Mouse (Mus musculus) heart, embryonic 13.5 days (tissue): Measurements from ENCODE around the gene Camk2b. TPM values are rescaled to one million over a fixed set of nuclear protein-coding genes. Genes with fewer than 3 reads are reported as not detected.
A peak's percentile ranks its signal among the peaks of the same experiment; 100 is the strongest.

Experiments used
- ATAC-seq: fragments of 200-750 bp; cut with Nextera tagmentation; 2 replicates; pipeline ENCODE4 v1.8.0; 2017; ENCODE audit warnings: moderate TSS enrichment; ENCODE audit not compliant: insufficient number of reproducible peaks, low FRiP score, low TSS enrichment; ENCODE audit errors: extremely low read depth
- H3K27ac ChIP-seq: fragments of 300-500 bp; sonication (generic); replicated peaks from 2 replicates; pipeline ENCODE4 v1.5.1; 2015; ENCODE audit warnings: moderate library complexity, mild to moderate bottlenecking, inconsistent platforms
- H3K27me3 ChIP-seq: fragments of 300-500 bp; sonication (generic); replicated peaks from 2 replicates; pipeline ENCODE4 v1.6.1; 2015; ENCODE audit warnings: mild to moderate bottlenecking, inconsistent platforms
- H3K36me3 ChIP-seq: fragments of 300-500 bp; sonication (generic); 2 replicates; pipeline ENCODE4 v1.6.1; 2015; ENCODE audit warnings: mild to moderate bottlenecking, inconsistent platforms
- H3K4me1 ChIP-seq: fragments of 300-500 bp; sonication (generic); 2 replicates; pipeline ENCODE4 v1.6.1; 2015; ENCODE audit warnings: inconsistent platforms
- H3K4me2 ChIP-seq: fragments of 300-500 bp; sonication (generic); 2 replicates; pipeline ENCODE4 v1.6.1; 2015; ENCODE audit warnings: inconsistent platforms, mild to moderate bottlenecking, moderate library complexity
- H3K4me3 ChIP-seq: fragments of 300-500 bp; sonication (generic); 2 replicates; pipeline ENCODE4 v1.5.1; 2015; ENCODE audit warnings: moderate library complexity, mild to moderate bottlenecking, inconsistent platforms
- H3K9ac ChIP-seq: fragments of 300-500 bp; sonication (generic); 2 replicates; pipeline ENCODE4 v1.6.1; 2015; ENCODE audit warnings: inconsistent platforms, mild to moderate bottlenecking, moderate library complexity
- H3K9me3 ChIP-seq: fragments of 300-500 bp; sonication (generic); 2 replicates; pipeline ENCODE4 v1.6.1; 2016; ENCODE audit warnings: inconsistent platforms
- WGBS: fragments of 180-500 bp; shearing (Covaris S2); methylation state at CpG from one replicate; pipeline ENCODE4 v1.1.7; 2015; ENCODE audit warnings: mixed read lengths; 5-methylcytosine and 5-hydroxymethylcytosine counted together
- polyA plus RNA-seq: library from polyadenylated mRNA; unstranded; fragments of >200 nt; fragmentation: Nextera tagmentation; extraction: Ambion mirVana; gene quantifications from 2 replicates; pipeline ENCODE4 v1.2.1, GENCODE M21; 2015

The Camk2b gene
- polyA plus RNA-seq, 1 experiment from 2014 or later = 2.4 TPM

DNA sequence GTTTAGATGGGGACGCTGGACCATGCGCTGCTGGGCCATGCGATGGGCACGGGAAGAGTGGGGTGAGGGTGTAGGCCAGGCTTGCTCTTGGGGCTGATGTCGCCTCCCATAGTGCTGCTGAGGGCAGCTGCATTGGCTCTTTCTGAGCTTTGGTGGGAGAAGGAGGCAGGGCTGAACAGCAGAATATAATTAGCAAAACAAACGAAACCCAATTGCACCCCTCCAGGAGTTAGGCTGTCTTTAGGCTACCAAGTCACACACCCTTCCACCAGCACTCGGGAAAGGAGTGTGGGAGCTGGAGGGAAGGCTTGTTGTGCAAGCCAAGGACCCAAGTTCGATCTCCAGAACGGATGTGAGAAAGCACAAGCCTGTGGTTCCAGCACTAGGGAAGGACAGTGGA, 998 bp upstream of the Camk2b start:
- ATAC-seq = no peak
- Histone ChIP-seq H3K27ac (no peak overlapping the region), H3K9ac (no peak overlapping the region), H3K27me3 (peaks cover 99% of the 10 kb centered on the region), H3K36me3 (no peaks in the 10 kb centered on the region), H3K4me3 (no peak overlapping the region), H3K4me1 (peaks cover 18% of the 10 kb centered on the region), H3K9me3 (no peaks in the 10 kb centered on the region), H3K4me2 (no peak overlapping the region)
- 47% methylated on average over 9 of the region's 9 CpGs for WGBS

DNA sequence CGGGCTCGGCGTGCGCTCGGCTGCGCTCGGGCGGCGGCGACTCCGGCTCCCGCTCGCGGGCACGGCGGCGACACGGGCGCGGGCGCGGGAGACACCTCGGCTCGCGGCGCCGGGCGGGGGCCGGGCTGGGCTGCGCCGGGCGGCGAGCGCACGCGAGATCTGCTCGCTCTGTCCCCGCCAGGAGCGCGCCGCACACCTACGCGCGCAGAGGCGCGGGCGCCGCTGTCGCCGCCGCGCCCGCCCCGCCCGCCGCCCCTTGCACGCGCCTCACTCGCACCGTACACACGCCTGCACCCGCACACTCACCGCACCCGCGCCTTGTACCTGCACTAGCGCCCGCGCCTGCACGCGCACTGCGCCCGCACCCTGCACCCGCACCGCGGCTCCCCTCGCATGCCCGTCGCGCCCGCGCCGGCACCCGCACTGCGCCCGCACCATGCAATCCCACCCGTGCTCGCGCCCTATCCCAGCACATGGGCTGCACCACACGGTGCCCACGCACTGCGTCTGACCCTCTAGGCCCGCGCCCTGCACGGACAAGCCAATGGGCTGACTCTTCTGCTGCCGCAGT, 526 bp downstream of the Camk2b start:
- H3K9ac ChIP-seq = peak overlapping the region; percentile 75
- H3K9me3 ChIP-seq = no peaks in the 10 kb centered on the region
- no peaks in the 10 kb centered on the region for H3K36me3 ChIP-seq
- peaks cover 96% of the 10 kb centered on the region for H3K27me3 ChIP-seq
- peak overlapping the region; percentile 96 for H3K4me2 ChIP-seq
- peak overlapping the region; percentile 68 for H3K4me3 ChIP-seq
- ATAC-seq = no peak
- WGBS = 1% methylated on average over 82 of the region's 95 CpGs
- H3K4me1 ChIP-seq = peaks cover 18% of the 10 kb centered on the region
- H3K27ac ChIP-seq = no peak overlapping the region

DNA sequence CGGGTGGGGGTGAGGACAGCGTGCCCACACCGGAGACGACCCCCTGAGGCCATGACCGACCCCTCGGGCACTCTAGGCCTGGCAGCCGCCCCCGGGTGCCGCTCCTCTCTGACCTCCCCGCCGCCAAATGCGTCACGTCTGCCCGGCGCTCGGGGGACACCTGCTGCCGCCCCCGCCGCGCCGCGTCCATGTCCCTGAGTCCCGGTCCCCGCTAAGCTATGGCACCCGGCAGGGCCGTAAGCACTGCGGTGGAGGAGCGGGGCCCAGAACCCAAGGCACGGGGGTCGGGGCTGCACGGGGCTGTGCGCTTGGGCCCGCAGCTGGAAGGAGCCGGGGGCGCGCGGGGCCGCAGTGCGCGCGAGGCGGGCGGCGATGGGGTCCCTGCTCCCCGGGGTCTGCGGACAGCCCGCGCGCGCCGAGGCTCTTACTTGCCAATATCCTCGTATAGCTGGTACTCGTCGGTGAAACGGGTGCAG, 1.1 kb downstream of the Camk2b start:
- Histone ChIP-seq H3K4me1 (peaks cover 18% of the 10 kb centered on the region), H3K9me3 (no peaks in the 10 kb centered on the region), H3K36me3 (no peaks in the 10 kb centered on the region), H3K4me3 (peak overlapping the region; percentile 68), H3K27ac (no peak overlapping the region), H3K9ac (peak overlapping the region; percentile 75), H3K27me3 (peaks cover 96% of the 10 kb centered on the region), H3K4me2 (peak overlapping the region; percentile 96)
- ATAC-seq = 0 out of 2 replicates have a peak, but pooled peaks have one; percentile 6
- WGBS = 1% methylated on average over 32 of the region's 55 CpGs

DNA sequence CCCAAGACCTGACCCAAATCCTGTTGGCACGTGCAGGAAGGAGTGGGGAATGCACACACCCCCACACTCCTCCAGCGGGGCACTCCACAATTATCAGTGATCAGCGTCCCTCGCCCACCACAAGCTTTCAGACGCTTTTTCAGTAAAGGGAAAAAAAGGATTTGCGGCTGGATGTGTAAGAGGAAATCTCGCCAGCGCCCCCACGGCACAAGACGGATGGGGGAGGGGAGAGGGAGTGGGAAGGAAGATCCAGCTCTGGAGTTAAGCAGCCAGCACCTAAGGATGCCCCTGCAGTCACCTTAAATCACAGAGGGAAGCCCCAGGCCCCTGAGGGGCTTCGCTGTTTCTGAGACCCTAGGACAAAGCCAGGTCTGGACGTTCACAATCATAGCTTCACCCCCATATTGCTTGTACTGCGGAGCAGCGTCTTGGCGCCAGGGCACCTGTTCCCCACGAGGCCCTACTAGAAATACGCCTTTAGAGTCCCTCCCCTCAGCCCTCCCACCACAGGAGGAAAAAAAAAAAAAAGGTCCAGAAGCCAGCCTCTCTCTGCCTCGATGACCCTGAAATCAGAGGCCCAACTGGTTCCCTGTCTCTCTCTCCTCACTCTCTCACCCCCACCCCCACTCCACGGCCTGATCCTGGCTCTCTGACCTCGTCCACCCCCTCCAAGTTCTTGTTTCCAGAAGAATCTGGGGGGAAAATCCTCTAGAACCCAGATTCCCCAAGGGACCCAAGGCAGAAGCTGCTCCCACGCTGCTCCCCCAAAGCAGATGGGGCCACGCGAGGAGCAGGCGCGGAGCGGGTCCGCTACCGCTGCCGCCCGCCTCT, 1.7 kb downstream of the Camk2b start:
- Histone ChIP-seq H3K27me3 (peaks cover 89% of the 10 kb centered on the region), H3K4me2 (peak overlapping the region; percentile 96), H3K27ac (no peak overlapping the region), H3K9me3 (no peaks in the 10 kb centered on the region), H3K9ac (peak overlapping the region; percentile 75), H3K4me1 (peaks cover 18% of the 10 kb centered on the region), H3K4me3 (peak overlapping the region; percentile 68), H3K36me3 (no peaks in the 10 kb centered on the region)
- 4% methylated on average over 30 of the region's 30 CpGs for WGBS
- no peak for ATAC-seq

DNA sequence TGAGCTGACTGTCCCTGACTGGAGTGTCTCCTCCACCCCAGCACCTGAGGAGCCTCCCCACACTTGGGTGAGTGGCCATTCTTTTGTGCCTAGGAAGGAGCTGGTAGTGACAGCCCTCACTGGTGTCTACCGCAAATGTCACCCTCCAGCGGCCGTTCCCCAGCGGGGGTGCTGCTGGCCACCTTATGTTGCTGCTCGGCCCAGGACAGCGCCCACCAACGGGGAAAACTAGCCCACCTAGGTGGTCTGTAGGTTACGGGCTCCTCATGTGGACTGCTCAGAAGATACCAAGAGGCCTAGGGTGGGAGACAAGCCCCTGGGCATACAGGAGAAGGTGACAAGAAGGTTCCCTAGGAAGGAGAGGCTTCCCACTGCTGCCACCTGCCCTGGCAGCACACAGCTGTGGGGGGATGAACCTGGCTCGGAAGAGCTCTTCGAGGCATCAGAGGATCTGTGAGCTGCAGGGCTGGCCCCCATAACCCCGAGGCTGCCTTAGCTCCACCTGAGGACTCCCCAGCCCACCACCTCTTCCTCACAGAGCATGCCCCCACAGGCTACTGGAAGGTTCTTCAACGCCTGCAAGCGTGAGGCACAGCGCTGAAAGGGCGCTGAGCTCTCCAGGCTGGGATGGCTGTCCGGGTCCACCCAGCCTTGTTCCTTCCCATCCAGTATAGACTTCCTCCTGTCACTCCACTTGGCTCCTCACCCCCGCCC, 2.5 kb downstream of the Camk2b start:
- Histone ChIP-seq H3K4me1 (peaks cover 18% of the 10 kb centered on the region), H3K27me3 (peaks cover 86% of the 10 kb centered on the region), H3K36me3 (no peaks in the 10 kb centered on the region), H3K4me3 (peak overlapping the region; percentile 68; the same call in 1 of the 2 replicates), H3K4me2 (peak overlapping the region; percentile 96), H3K27ac (no peak overlapping the region), H3K9ac (no peak overlapping the region), H3K9me3 (no peaks in the 10 kb centered on the region)
- no peak for ATAC-seq
- 45% methylated on average over 17 of the region's 17 CpGs for WGBS

DNA sequence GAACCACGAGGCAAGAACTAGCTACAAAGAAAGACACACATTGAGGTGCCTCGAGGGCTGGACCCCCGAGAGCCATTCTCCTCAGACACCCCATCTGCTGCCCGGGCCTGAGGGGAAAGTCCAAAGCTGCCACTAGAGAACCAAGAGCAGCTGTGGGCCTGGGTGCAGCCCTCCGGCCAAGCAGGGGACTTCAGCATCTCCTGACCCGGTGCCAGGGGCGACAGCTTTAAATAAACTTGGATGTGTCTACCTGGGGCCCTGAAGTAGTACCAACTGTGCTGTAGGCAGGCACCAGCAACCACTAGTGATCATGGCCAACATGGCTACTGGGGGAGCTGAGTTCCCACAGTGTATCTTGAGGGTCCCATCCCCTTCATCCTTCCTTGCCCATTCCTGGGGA, 3.1 kb downstream of the Camk2b start:
- 79% methylated on average over 7 of the region's 7 CpGs for WGBS
- Histone ChIP-seq H3K27me3 (peaks cover 80% of the 10 kb centered on the region), H3K4me3 (no peak overlapping the region), H3K9ac (no peak overlapping the region), H3K27ac (no peak overlapping the region), H3K36me3 (no peaks in the 10 kb centered on the region), H3K4me2 (no peak overlapping the region), H3K9me3 (no peaks in the 10 kb centered on the region), H3K4me1 (peaks cover 18% of the 10 kb centered on the region)
- ATAC-seq = no peak

DNA sequence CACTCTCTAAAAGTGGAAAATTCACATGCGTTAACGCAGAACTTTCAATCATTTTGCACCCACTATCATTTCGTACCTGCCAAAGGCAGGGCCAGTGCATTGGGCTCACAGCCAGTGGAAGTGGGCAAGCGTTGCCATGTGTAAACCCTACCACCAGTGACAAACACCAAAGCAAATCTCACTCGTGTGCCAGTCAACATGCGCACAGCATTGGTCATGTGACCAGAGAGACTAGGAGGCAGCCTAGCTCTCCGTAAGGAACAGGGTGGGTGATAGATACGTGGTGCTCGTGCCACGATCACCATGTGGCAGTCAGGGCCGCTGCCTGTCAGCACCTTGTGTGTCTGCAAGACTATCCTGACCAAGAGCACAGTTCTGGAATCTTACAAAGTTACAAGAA, 3.8 kb downstream of the Camk2b start:
- Histone ChIP-seq H3K27ac (no peak overlapping the region), H3K9ac (no peak overlapping the region), H3K4me1 (peaks cover 18% of the 10 kb centered on the region), H3K4me3 (no peak overlapping the region), H3K9me3 (no peaks in the 10 kb centered on the region), H3K36me3 (no peaks in the 10 kb centered on the region), H3K27me3 (peaks cover 73% of the 10 kb centered on the region), H3K4me2 (no peak overlapping the region)
- 79% methylated on average over 11 of the region's 11 CpGs for WGBS
- ATAC-seq = no peak

DNA sequence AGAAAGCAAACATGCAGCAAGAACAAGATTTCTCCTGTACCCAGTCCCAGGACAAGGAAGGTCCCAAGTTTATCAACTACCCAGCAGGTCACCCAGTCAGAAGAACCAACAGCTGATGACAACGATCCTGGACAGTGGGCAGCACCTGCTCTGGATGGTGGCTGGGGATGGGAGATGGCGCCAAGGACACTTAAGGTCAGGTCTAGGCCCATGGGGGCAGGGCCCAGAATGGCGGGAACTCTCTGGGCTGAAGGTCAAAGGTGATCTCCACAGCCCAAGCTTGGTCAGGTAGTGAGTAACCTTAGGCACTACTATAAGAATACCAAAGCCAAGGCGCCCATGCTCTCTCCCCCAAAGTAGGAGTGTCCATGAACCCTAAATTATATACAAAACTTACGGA, 4.3 kb downstream of the Camk2b start:
- Histone ChIP-seq H3K36me3 (no peaks in the 10 kb centered on the region), H3K9ac (no peak overlapping the region), H3K27me3 (peaks cover 69% of the 10 kb centered on the region), H3K4me1 (peaks cover 18% of the 10 kb centered on the region), H3K27ac (no peak overlapping the region), H3K4me2 (no peak overlapping the region), H3K4me3 (no peak overlapping the region), H3K9me3 (no peaks in the 10 kb centered on the region)
- WGBS = 86% methylated on average over 5 of the region's 5 CpGs
- no peak for ATAC-seq

DNA sequence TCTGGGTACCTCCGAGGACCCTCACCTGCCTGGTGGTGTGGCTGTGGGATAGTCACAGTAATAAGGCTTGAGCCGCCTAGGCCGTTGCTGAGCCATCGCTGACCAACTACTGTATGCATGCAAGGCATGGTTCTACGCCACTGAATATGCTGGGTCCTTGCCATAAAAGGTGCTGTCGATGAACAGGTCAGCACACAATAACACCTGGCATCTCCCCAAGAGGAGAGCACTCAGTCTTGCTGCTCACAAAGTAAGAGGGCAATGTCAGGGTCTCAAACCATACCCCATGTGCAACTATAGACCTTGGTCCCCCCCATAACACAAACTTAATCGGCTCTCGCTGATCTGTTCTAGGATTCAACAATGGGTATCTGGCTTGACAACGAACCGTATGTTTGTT, 7.0 kb downstream of the Camk2b start:
- no peak for ATAC-seq
- no peak overlapping the region for H3K9ac ChIP-seq
- H3K36me3 ChIP-seq = no peaks in the 10 kb centered on the region
- H3K4me2 ChIP-seq = no peak overlapping the region
- no peaks in the 10 kb centered on the region for H3K9me3 ChIP-seq
- WGBS = 84% methylated on average over 10 of the region's 10 CpGs
- H3K27me3 ChIP-seq = peaks cover 50% of the 10 kb centered on the region
- no peak overlapping the region for H3K27ac ChIP-seq
- peaks cover 2% of the 10 kb centered on the region for H3K4me1 ChIP-seq
- H3K4me3 ChIP-seq = no peak overlapping the region

DNA sequence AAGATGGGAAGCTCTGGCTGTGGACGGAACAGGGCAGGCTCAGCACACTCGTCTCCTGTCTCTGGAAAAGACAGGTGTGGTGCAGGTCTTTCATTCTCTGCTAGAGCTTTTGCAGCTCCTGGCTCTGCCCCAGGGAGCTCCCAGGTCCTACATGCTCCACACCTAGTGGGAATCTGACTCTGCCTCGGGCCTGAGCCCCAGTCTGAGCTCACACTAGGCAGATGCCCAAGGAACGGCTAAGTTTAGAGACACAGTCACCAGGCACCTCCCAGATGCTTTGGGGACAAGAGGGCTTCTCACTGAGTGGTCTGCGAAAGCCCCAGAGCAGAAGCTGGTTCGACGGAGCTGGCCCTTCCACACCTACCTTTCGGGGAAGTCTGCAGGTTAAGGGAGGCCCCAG, 12.8 kb downstream of the Camk2b start:
- Histone ChIP-seq H3K9me3 (no peaks in the 10 kb centered on the region), H3K4me3 (no peak overlapping the region), H3K36me3 (no peaks in the 10 kb centered on the region), H3K4me2 (no peak overlapping the region), H3K27me3 (peaks cover 11% of the 10 kb centered on the region), H3K27ac (no peak overlapping the region), H3K4me1 (no peaks in the 10 kb centered on the region), H3K9ac (no peak overlapping the region)
- no peak for ATAC-seq
- 73% methylated on average over 8 of the region's 8 CpGs for WGBS

DNA sequence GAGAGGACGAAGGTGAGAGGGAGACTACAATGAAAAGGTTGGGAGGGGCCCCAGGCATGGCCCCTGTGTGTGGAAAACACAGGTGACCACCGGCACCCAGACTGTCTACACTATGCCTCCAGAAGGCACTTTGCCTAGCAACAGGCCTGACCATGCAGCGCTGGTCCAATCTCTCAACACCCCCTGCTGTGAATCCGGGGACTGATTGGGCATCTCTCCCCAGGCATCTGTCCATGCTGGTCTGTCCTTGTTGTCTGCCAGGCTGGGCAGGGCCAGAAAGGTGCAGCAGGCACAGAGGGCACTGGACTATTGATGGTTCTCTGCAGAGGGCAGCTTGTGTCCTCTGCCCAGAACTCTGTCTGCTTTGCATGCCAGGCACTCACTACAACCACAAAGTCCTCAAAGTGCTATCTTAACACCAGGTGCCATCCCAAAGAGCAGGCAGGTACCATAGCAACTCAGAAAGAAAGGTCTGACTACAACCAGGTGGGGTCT, 16.0 kb downstream of the Camk2b start:
- Histone ChIP-seq H3K27ac (no peak overlapping the region), H3K9ac (no peak overlapping the region), H3K4me1 (no peaks in the 10 kb centered on the region), H3K9me3 (no peaks in the 10 kb centered on the region), H3K36me3 (no peaks in the 10 kb centered on the region), H3K4me3 (no peak overlapping the region), H3K27me3 (peaks cover 6% of the 10 kb centered on the region), H3K4me2 (no peak overlapping the region)
- no peak for ATAC-seq
- 51% methylated on average over 4 of the region's 4 CpGs for WGBS
